Mouse (Mus musculus) adrenal gland, adult (tissue): Measurements from ENCODE around the gene Mtf1.

Source experiments
- DNase-seq, 2 experiments: peaks; one replicate each; pipeline ENCODE4 v3.0.0; 2022 to 2023; ENCODE audit warnings: low spot score in 1 of 2; ENCODE audit not compliant: inconsistent age in 2 of 2

Gene Mtf1

DNA sequence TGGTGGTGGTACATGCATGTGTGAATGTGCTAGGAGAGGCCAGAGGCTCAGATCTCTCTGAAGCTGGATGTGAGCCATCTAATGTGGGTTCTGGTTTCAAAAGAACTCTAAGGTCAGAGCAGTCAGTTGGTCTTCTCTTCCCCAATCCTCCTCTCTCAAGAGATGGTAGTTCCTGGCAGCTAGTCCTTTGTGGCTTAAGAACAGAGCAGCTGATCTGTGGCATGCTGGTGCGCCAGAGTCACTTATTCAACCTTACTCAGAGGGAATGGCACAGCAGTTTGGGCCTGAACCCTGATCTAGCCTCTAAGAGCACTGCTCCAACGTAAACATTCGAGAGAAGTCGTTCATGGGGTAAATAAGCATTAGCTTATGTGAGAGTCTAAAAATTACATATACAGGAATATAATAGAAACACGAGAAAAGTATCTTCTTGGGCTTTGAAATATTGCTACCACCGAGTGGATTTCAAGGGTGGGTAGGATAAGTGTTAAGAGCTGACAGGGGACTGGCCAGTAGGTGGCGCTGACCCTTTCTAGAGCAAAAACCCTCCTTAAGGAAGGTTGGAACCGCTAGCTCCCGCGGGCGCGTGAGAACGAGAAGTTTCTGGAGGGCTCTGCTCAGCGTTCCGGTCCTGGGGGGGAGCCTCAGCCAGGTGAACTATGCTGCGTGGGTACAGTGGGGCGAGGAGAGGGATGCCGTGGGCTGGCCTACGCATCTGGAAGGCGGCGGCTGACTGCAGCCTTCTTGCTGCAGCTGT, at the start of gene Mtf1:
Mtf1 (plus strand) TSS at position 553 of the 757 bp plus-strand sequence.
- peak; percentile 85 to 95 for DNase-seq

- DNase-seq = no peak
Measured at GRCm38 (mm10) chr4:124752281-124753199, 49.4 kb upstream of the Mtf1 start.

DNA sequence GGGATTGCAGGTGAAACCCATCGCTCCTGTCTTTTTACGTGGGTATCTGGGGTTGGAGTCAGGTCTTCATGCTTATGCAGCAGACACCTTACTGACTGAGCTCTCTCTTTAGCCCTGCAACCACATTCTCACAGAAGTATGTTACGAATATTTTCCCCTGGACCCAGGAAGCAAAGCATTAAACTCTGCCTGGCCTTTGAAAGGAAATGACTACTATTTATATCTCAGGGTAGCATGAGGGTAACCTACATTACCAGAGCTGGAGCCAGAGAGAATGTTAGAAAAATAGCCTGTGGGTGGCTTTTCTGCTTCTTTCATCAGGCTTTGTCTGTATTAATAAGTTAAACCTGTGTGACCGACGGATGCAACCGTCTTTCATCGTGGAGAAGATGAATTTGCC, 46.4 kb upstream of the Mtf1 start:
- DNase-seq = no peak

GRCm38 (mm10) chr4:124759305-124759811, 42.5 kb upstream of the Mtf1 start:
- peak; percentile 40 to 79 for DNase-seq

GRCm38 (mm10) chr4:124761201-124761600, 40.7 kb upstream of the Mtf1 start:
- DNase-seq = no peak

- DNase-seq = no peak
Measured at GRCm38 (mm10) chr4:124762858-124763452, 38.9 kb upstream of the Mtf1 start.

- peak in 1 of 2 experiments; percentile 42 for DNase-seq
Measured at GRCm38 (mm10) chr4:124765802-124766565, 35.9 kb upstream of the Mtf1 start.

GRCm38 (mm10) chr4:124766566-124766940, 35.4 kb upstream of the Mtf1 start:
- DNase-seq = no peak

DNA sequence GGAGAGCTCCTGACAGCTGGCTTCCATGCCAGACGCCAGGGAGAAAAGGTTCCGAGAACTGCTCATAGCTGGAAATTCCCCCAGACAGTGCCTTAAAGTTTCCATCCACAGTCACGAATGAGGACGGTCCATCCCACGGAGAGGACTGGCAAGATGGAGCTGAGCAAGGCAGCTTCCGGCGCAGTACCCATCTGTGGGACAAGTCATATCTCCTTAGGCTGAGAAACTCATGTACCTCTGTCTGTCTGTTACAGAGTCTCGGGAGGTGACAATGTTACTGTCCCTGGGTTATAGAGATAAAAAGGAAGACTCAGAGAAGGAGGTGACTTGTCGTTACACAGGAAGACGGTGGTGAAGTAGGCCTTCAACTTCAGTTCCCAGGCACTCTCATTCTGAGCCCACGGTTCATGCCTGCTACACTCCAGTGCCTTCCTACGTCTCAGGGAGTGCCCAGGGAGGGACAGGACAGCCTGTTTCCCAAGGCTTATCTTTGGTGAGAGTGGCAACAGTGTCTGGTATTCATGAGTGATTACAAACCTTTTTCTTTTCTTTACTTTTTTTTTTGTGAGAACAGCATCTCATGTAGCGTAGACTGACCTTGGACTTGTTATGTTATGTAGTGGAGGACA, 32.8 kb upstream of the Mtf1 start:
- DNase-seq = no peak

GRCm38 (mm10) chr4:124770624-124771023, 31.3 kb upstream of the Mtf1 start:
- DNase-seq = no peak

GRCm38 (mm10) chr4:124772125-124772524, 29.8 kb upstream of the Mtf1 start:
- no peak for DNase-seq

DNA sequence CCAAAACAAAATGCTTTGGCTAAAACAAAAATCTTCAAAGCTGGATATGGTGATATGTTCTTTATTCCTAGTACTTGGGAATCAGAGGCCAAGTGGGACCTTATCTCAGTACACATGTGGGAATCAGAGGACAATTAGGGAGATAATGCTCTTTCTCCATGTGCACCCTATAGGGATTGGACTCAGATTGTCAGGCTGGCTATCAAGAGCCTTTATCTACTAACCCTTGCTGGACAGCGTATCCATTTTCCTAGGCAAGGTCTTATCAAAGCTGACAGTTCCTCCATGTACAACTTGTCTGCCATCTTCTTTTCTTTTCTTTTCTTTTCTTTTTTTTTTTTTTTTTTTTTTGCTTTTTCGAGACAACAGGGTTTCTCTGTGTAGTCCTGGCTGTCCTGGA, 28.5 kb upstream of the Mtf1 start:
- DNase-seq = no peak

DNA sequence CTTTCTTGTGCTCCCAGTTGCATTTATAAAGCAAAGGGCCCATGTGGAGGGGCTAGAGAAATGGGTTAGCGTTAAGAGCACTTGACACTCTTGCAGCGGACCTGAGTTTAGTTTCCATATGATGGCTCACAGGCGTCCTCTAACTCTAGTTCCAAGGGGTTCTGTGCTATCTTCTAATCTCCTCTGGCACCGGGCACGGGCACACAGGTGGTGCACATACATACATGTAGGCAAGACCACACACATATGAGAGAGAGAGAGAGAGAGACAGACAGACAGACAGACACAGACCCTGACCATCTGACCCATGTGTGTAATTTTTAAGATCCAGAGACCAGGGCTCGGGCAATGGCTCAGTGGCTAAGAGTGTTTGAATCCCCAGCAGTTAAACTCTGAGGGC, 27.9 kb upstream of the Mtf1 start:
- DNase-seq = no peak

- DNase-seq = no peak
Measured at GRCm38 (mm10) chr4:124774429-124774828, 27.5 kb upstream of the Mtf1 start.

DNA sequence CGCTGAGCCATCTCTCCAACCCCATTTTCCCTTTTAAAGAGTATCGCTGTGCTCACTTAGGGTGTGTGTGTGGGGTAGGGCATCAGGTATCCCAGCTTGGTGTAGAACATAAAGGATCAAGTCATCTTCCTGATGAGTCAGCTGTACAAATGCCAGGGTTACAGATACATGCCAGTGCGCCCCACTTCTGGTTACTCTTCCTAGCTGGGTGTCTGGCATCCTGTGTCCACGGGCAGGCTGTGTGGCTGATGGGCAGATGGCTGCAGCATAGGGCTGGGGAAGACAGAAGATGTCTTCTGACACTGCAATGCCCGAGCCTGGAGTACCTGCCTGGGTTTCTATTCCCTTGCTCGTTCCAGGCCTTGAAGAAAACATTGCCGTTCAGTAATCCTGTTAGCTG, 20.5 kb upstream of the Mtf1 start:
- no peak for DNase-seq

DNA sequence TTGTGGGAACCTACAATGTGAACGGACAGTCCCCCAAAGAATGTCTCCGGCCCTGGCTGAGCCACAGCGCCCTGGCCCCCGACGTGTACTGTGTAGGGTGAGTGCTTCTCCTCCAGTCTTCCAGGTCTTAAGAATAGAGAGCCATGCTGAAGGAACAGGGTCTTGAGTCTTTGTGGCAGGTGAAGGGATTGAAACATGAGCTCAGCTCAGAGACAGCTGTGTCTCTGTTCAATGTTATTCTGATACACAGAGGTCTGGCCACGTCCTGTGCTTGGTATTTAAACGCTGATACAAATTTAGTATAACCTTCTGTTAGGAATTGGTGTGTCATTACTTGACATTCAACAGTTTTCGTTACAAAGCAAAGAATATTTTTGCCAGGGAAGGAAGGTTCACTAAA, 19.5 kb upstream of the Mtf1 start:
- no peak for DNase-seq

GRCm38 (mm10) chr4:124783937-124784336, 18.0 kb upstream of the Mtf1 start:
- no peak for DNase-seq

- no peak for DNase-seq
Measured at GRCm38 (mm10) chr4:124790013-124790412, 11.9 kb upstream of the Mtf1 start.

DNA sequence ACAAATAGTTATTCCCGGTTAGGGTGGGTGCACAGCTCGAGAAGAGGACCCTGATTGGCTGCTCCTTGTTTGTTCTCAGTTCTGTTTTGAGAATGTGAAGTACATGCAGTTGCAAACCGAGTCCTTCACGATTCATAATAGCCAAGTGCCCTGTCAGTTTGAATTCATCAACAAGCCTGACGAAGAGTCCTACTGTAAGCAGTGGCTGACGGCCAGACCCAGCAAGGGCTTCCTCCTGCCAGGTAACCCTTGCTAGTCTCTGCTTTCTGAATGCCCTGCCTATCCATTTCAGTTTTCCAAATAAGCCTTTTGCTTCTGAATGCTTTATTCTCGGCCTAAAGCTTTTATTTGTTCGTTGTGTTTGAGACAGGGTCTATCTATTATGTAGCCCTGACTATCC, 9.8 kb upstream of the Mtf1 start:
- DNase-seq = no peak

DNA sequence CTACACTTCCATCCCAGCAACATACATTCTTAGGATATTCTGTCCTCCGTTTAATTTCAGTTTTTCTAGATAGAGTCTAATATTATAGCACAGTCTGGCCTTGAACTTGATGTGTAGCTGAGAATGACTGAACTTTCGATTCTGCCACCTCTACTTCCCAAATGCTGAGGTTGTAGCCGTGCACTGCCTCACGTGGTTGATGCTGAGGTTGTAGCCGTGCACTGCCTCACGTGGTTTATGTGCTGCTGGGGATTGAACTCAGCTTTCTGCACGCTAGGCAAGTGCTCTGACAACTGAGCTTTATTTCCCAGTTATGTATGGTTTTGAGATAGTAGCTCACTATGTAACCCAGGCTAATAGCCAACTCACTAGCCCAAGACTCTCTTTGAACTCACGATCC, 5.8 kb upstream of the Mtf1 start:
- DNase-seq = no peak
